Mouse (Mus musculus): ENCODE data around the gene Fam173b. TPM values are rescaled to one million over a fixed set of nuclear protein-coding genes. Genes with fewer than 3 reads are reported as not detected.

Fam173b gene
- polyA plus RNA-seq (2012; rRNA removed): 15.0 and 15.5 TPM in 2 replicates

GRCm38 (mm10) chr15:31601646-31602374 lies at the start of gene Fam173b, which contains the start of gene Cct5:
Fam173b (plus strand) TSS chr15:31601852.
Cct5 (minus strand) TSS chr15:31601804.

DNA sequence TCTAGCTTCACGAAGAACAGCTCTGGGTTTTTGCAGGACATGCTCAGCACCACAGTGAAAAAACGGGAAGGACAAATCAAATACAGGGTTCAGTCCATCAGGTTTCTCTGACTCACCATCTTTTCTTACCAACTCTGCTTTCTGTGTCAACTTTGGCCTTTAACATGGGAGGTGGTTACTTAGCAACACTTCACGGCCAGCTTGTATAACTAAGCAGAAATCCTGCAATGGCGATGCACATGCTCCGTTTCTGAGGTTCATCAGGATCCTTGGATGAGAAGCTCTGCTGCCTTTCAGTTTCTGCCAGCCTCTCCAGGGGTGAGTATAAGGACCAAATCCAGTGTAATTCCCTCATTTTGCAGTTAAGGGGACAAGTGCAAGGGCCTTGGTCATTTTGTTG lies 36.5 kb upstream of the Fam173b start, which contains the start of gene Cmbl:
Gene Cmbl, plus strand, starts transcription at position 206 of the 400 bp plus-strand sequence.

Other genes with a start within 250 kb of the Fam173b start
- gene Ankrd33b, start 234.1 kb upstream of the Fam173b start, polyA plus RNA-seq (2012; rRNA removed): 0.49 and 0.85 TPM in 2 replicates
- 0.79 and 1.2 TPM in 2 replicates for gene Ropn1l, start 148.1 kb upstream of the Fam173b start, polyA plus RNA-seq (2012; rRNA removed)
- gene March6, start 70.8 kb upstream of the Fam173b start, polyA plus RNA-seq (2012; rRNA removed): 65.8 and 68.0 TPM in 2 replicates
- gene Cmbl, start 36.5 kb upstream of the Fam173b start, polyA plus RNA-seq (2012; rRNA removed): 5.9 and 6.7 TPM in 2 replicates
- gene Cct5, start within 50 bp of the Fam173b start, polyA plus RNA-seq (2012; rRNA removed): 371 and 419 TPM in 2 replicates

Measured in central nervous system, embryonic 14 days (tissue).